Mouse (Mus musculus): Measurements from ENCODE around the gene Ctrc.

DNA sequence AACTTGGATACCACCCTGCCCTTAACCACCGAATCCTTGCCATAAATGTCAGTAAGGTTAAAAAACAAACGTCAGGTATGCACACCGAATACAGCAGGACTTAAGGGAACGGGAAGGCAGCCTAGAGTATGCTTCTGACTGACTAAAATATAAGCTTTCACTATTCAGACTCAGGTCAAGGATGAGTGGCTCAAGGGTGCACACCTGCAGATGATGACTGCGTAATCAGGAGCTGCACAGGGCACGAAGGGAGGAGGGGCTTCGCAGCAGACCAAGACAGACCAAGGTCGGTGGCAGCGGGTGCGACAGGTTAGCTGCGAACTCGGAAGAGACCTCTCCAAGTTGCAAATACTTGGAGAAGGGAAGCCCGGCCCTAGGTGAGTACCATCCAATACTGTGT, 60.0 kb downstream of the Ctrc start:
- TF ChIP-seq POU5F1 (IDR thresholded peaks at IDR 0.05; ENCODE audit: borderline replicate concordance, low read length) (no peak), CTCF (conservative IDR thresholded peaks at IDR 0.05; ENCODE audit: low read length) (no peak)

Data from E14TG2a.4 (cell line).